Mouse (Mus musculus) limb, embryonic 12.5 days (tissue): ENCODE measurements around the gene Tmem63b. TPM values are rescaled to one million over a fixed set of nuclear protein-coding genes. Genes with fewer than 3 reads are reported as not detected.

Source experiments
- ATAC-seq: fragments of 200-750 bp; cut with Nextera tagmentation; 2 replicates; pipeline ENCODE4 v1.8.0; 2017; ENCODE audit warnings: low read depth, moderate TSS enrichment; ENCODE audit not compliant: insufficient number of reproducible peaks, insufficient read depth, low FRiP score, low TSS enrichment
- H3K27ac ChIP-seq: fragments of 300-500 bp; sonication (generic); 2 replicates; pipeline ENCODE4 v1.5.1; 2016; ENCODE audit warnings: mild to moderate bottlenecking, moderate library complexity
- H3K27me3 ChIP-seq: fragments of 300-500 bp; sonication (generic); 2 replicates; pipeline ENCODE4 v1.6.1; 2016; ENCODE audit warnings: mild to moderate bottlenecking, moderate library complexity
- H3K36me3 ChIP-seq: fragments of 300-500 bp; sonication (generic); 2 replicates; pipeline ENCODE4 v1.6.1; 2016; ENCODE audit warnings: mild to moderate bottlenecking, moderate library complexity
- H3K4me1 ChIP-seq: fragments of 300-500 bp; sonication (generic); replicated peaks from 2 replicates; pipeline ENCODE4 v1.6.1; 2016
- H3K4me2 ChIP-seq: fragments of 300-500 bp; sonication (generic); 2 replicates; pipeline ENCODE4 v1.6.1; 2016; ENCODE audit warnings: mild to moderate bottlenecking, moderate library complexity
- H3K4me3 ChIP-seq: fragments of 300-500 bp; sonication (generic); replicated peaks from 2 replicates; pipeline ENCODE4 v1.5.1; 2016; ENCODE audit warnings: mild to moderate bottlenecking
- H3K9ac ChIP-seq: fragments of 300-500 bp; sonication (generic); replicated peaks from 2 replicates; pipeline ENCODE4 v1.6.1; 2016; ENCODE audit warnings: mild to moderate bottlenecking, moderate library complexity
- H3K9me3 ChIP-seq: fragments of 300-500 bp; sonication (generic); 2 replicates; pipeline ENCODE4 v1.6.1; 2016; ENCODE audit warnings: mild to moderate bottlenecking, moderate library complexity
- WGBS: fragments of 180-500 bp; shearing (Covaris S2); methylation state at CpG from one replicate; pipeline ENCODE4 v1.1.7; 2016; 5-methylcytosine and 5-hydroxymethylcytosine counted together
- polyA plus RNA-seq: library from polyadenylated mRNA; unstranded; fragments of >200 nt; fragmentation: Nextera tagmentation; extraction: Ambion mirVana; gene quantifications from 2 replicates; pipeline ENCODE4 v1.2.1, GENCODE M21; 2016

Gene Tmem63b
- polyA plus RNA-seq, 1 experiment from 2014 or later: 34.1 TPM

GRCm38 (mm10) chr17:45686093-45686619 is 549 bp downstream of the Tmem63b start, which contains the start of gene Mrpl14:
Gene Mrpl14, plus strand, starts transcription at chr17:45686322.
- peaks cover 24% of the 10 kb centered on the region for H3K4me1 ChIP-seq
- H3K9me3 ChIP-seq: peaks cover 4% of the 10 kb centered on the region; the same call in 1 of the 2 replicates
- ATAC-seq: peak; percentile 82
- no peaks in the 10 kb centered on the region for H3K36me3 ChIP-seq
- H3K4me2 ChIP-seq: peak within 1 kb of the TSS; percentile 88
- no peaks in the 10 kb centered on the region for H3K27me3 ChIP-seq
- peak within 1 kb of the TSS; percentile 78 for H3K4me3 ChIP-seq
- WGBS: under 1% methylated on average over 31 of the region's 50 CpGs
- peak within 1 kb of the TSS; percentile 90 for H3K27ac ChIP-seq
- peak within 1 kb of the TSS; percentile 90 for H3K9ac ChIP-seq

- peak overlapping the region; percentile 90 for H3K27ac ChIP-seq
- H3K36me3 ChIP-seq: no peaks in the 10 kb centered on the region
- under 1% methylated on average over 58 of the region's 58 CpGs for whole genome bisulfite sequencing
- H3K27me3 ChIP-seq: no peaks in the 10 kb centered on the region
- peak; percentile 57 for ATAC-seq
- peaks cover 4% of the 10 kb centered on the region; the same call in 1 of the 2 replicates for H3K9me3 ChIP-seq
- peak overlapping the region; percentile 88 for H3K4me2 ChIP-seq
- H3K4me1 ChIP-seq: peaks cover 31% of the 10 kb centered on the region
- H3K4me3 ChIP-seq: peak overlapping the region; percentile 78
- H3K9ac ChIP-seq: peak overlapping the region; percentile 90
Measured at GRCm38 (mm10) chr17:45685171-45686092, 1.3 kb downstream of the Tmem63b start.

- no peak for ATAC-seq
Measured at GRCm38 (mm10) chr17:45684667-45685131, 2.0 kb downstream of the Tmem63b start.

GRCm38 (mm10) chr17:45682843-45683242 is 3.9 kb downstream of the Tmem63b start:
- no peak overlapping the region for H3K27ac ChIP-seq
- H3K27me3 ChIP-seq: no peaks in the 10 kb centered on the region
- H3K9me3 ChIP-seq: peaks cover 4% of the 10 kb centered on the region; the same call in 1 of the 2 replicates
- 91% methylated on average over 4 of the region's 4 CpGs for WGBS
- peaks cover 34% of the 10 kb centered on the region for H3K4me1 ChIP-seq
- no peak overlapping the region for H3K9ac ChIP-seq
- peaks cover 6% of the 10 kb centered on the region; the same call in 1 of the 2 replicates for H3K36me3 ChIP-seq
- no peak for ATAC-seq
- H3K4me2 ChIP-seq: no peak overlapping the region
- no peak overlapping the region for H3K4me3 ChIP-seq

More at GRCm38 (mm10) chr17:45684667-45685131, 2.0 kb downstream of the Tmem63b start:
- H3K36me3 ChIP-seq: no peaks in the 10 kb centered on the region
- H3K27ac ChIP-seq: peak overlapping the region; percentile 90
- H3K4me2 ChIP-seq: peak overlapping the region; percentile 88
- peak overlapping the region; percentile 90 for H3K9ac ChIP-seq
- H3K27me3 ChIP-seq: no peaks in the 10 kb centered on the region
- peaks cover 31% of the 10 kb centered on the region for H3K4me1 ChIP-seq
- 29% methylated on average over 14 of the region's 14 CpGs for WGBS
- peaks cover 4% of the 10 kb centered on the region; the same call in 1 of the 2 replicates for H3K9me3 ChIP-seq
- H3K4me3 ChIP-seq: peak overlapping the region; percentile 78

- Histone ChIP-seq H3K9me3 (peaks cover 4% of the 10 kb centered on the region; the same call in 1 of the 2 replicates), H3K36me3 (peaks cover 13% of the 10 kb centered on the region), H3K4me1 (peaks cover 21% of the 10 kb centered on the region), H3K4me2 (no peak overlapping the region), H3K9ac (no peak overlapping the region), H3K27me3 (no peaks in the 10 kb centered on the region), H3K27ac (no peak overlapping the region), H3K4me3 (no peak overlapping the region)
- no peak for ATAC-seq
- 100% methylated on average over 1 of the region's 1 CpGs for WGBS
Measured at GRCm38 (mm10) chr17:45681588-45681987, 5.1 kb downstream of the Tmem63b start.

- WGBS: 51% methylated on average over 8 of the region's 8 CpGs
- Histone ChIP-seq H3K4me2 (peak overlapping the region; percentile 45), H3K9ac (peak overlapping the region; percentile 51), H3K4me1 (peaks cover 21% of the 10 kb centered on the region), H3K27ac (peak overlapping the region; percentile 59; the same call in 1 of the 2 replicates), H3K27me3 (no peaks in the 10 kb centered on the region), H3K4me3 (peak overlapping the region; percentile 15; the same call in 1 of the 2 replicates), H3K9me3 (peaks cover 4% of the 10 kb centered on the region; the same call in 1 of the 2 replicates), H3K36me3 (peaks cover 24% of the 10 kb centered on the region)
- ATAC-seq: 0 out of 2 replicates have a peak, but pooled peaks have one; percentile 19
Measured at GRCm38 (mm10) chr17:45680391-45680980, 6.2 kb downstream of the Tmem63b start.

- H3K4me3 ChIP-seq: no peak overlapping the region
- H3K36me3 ChIP-seq: peaks cover 45% of the 10 kb centered on the region
- H3K4me2 ChIP-seq: no peak overlapping the region
- 34% methylated on average over 7 of the region's 7 CpGs for WGBS
- H3K27ac ChIP-seq: no peak overlapping the region
- no peak overlapping the region for H3K9ac ChIP-seq
- peaks cover 4% of the 10 kb centered on the region; the same call in 1 of the 2 replicates for H3K9me3 ChIP-seq
- H3K4me1 ChIP-seq: peaks cover 10% of the 10 kb centered on the region
- no peaks in the 10 kb centered on the region for H3K27me3 ChIP-seq
- ATAC-seq: no peak; the same call in 1 of the 2 replicates
Measured at GRCm38 (mm10) chr17:45678106-45678505, 8.6 kb downstream of the Tmem63b start.

GRCm38 (mm10) chr17:45672598-45672997 is 14.1 kb downstream of the Tmem63b start:
- no peak for ATAC-seq
- Histone ChIP-seq H3K4me2 (no peak overlapping the region), H3K4me3 (no peak overlapping the region), H3K36me3 (peaks cover 92% of the 10 kb centered on the region), H3K27me3 (no peaks in the 10 kb centered on the region), H3K4me1 (no peaks in the 10 kb centered on the region), H3K9ac (no peak overlapping the region), H3K9me3 (no peaks in the 10 kb centered on the region), H3K27ac (no peak overlapping the region)
- WGBS: 78% methylated on average over 2 of the region's 2 CpGs

GRCm38 (mm10) chr17:45671821-45672220 is 14.9 kb downstream of the Tmem63b start:
- H3K36me3 ChIP-seq: peaks cover 95% of the 10 kb centered on the region
- no peak overlapping the region for H3K4me2 ChIP-seq
- no peak overlapping the region for H3K27ac ChIP-seq
- H3K9me3 ChIP-seq: no peaks in the 10 kb centered on the region
- no peak for ATAC-seq
- no peaks in the 10 kb centered on the region for H3K27me3 ChIP-seq
- no peak overlapping the region for H3K9ac ChIP-seq
- 91% methylated on average over 1 of the region's 1 CpGs for WGBS
- no peaks in the 10 kb centered on the region for H3K4me1 ChIP-seq
- H3K4me3 ChIP-seq: no peak overlapping the region

GRCm38 (mm10) chr17:45667986-45668385 is 18.7 kb downstream of the Tmem63b start:
- 92% methylated on average over 10 of the region's 10 CpGs for WGBS

More at GRCm38 (mm10) chr17:45667986-45668385, 18.7 kb downstream of the Tmem63b start:
- Histone ChIP-seq H3K9ac (no peak overlapping the region), H3K4me2 (no peak overlapping the region), H3K27me3 (no peaks in the 10 kb centered on the region), H3K36me3 (peaks cover 91% of the 10 kb centered on the region), H3K4me3 (no peak overlapping the region), H3K27ac (no peak overlapping the region), H3K9me3 (no peaks in the 10 kb centered on the region), H3K4me1 (no peaks in the 10 kb centered on the region)
- ATAC-seq: no peak
